8 mouse cellular contexts compared by ENCODE assay signal in genomic region chr6:121245127-121246036, GRCm38 (mm10). TPM values are rescaled to one million over a fixed set of nuclear protein-coding genes. Genes with fewer than 3 reads are reported as not detected.
DNase-seq lines count a peak whose midpoint lies in the region; ATAC-seq lines count a peak whose summit lies in the region.

Gene Usp18, plus strand, starts transcription at chr6:121245906.

- H3K9ac ChIP-seq in intestine, embryonic 14.5 days (ENCODE audit: low read length): peak within 1 kb of the TSS; percentile 48

- no peaks in the 10 kb centered on the region for H3K9me3 ChIP-seq in intestine, embryonic 14.5 days (ENCODE audit: control insufficient read depth, low read length)

- 0 out of 2 replicates have a peak, but pooled peaks cover 6% of the 10 kb centered on the region for H3K27me3 ChIP-seq in intestine, embryonic 14.5 days (replicated peaks; ENCODE audit: control insufficient read depth, insufficient read depth, low read length)

- no peaks in the 10 kb centered on the region for H3K36me3 ChIP-seq in intestine, embryonic 14.5 days (ENCODE audit: control insufficient read depth, insufficient read depth, low read length)

- peak within 1 kb of the TSS; percentile 18; the same call in 1 of the 2 replicates for H3K27ac ChIP-seq in intestine, embryonic 14.5 days (ENCODE audit: low read depth)

- peak within 1 kb of the TSS; percentile 51 for H3K4me3 ChIP-seq in intestine, embryonic 14.5 days (ENCODE audit: low read depth, low read length)

- DNase-seq in adrenal gland, adult 18-20 months (ENCODE audit: low spot score in 2 of 2): peak; percentile 91 to 92
- DNase-seq in embryo, embryonic 10.5 days (ENCODE audit: low spot score): peak; percentile 87
- peak; percentile 92 for DNase-seq in gastrocnemius, postnatal 14 days
- peak; percentile 91 for DNase-seq in intestine, embryonic 14.5 days (ENCODE audit: low spot score)
- DNase-seq in left cerebral cortex, postnatal 10 days (ENCODE audit: extremely low spot score in 1 of 2, low spot score in 2 of 2): peak; percentile 51 to 91
- DNase-seq in right cerebral cortex, postnatal 10 days (ENCODE audit: low spot score in 2 of 2): peak; percentile 66 to 79
- DNase-seq in urinary bladder, postnatal 14 days (ENCODE audit: low spot score): peak; percentile 95

- intact Hi-C loops in gastrocnemius, postnatal 14 days (cut with DNase I; ENCODE audit: low total_unique reads): no loop called here
- intact Hi-C loops in left cerebral cortex, postnatal 10 days (cut with DNase I): no loop called here

- H3K4me1 ChIP-seq in intestine, embryonic 14.5 days (replicated peaks; ENCODE audit: control insufficient read depth, insufficient read depth, low read length): no peaks in the 10 kb centered on the region

- H3K4me2 ChIP-seq in intestine, embryonic 14.5 days (ENCODE audit: low read length): peak within 1 kb of the TSS; percentile 65

- WGBS in intestine, embryonic 14.5 days: 6% methylated on average over 35 of the region's 35 CpGs

- peak; percentile 90 for ATAC-seq in intestine, embryonic 14.5 days (replicated peaks; ENCODE audit: low FRiP score, low TSS enrichment, low read depth)
- peak; percentile 86 for ATAC-seq in megakaryocyte progenitor cell, adult 5-6 weeks (replicated peaks; ENCODE audit: poor library complexity)

RNA-seq across cellular contexts. Expression of gene Usp18, which starts in this region (rescaled TPM):
- 1 to 10 TPM; 1.9 to 2.3 TPM for total RNA-seq in adrenal gland, adult 18-20 months (2021)
- total RNA-seq in gastrocnemius, postnatal 14 days (2021): under 1 TPM; 0.47 to 0.78 TPM
- 2.1 and 2.8 TPM in 2 replicates for polyA plus RNA-seq in intestine, embryonic 14.5 days (2014; fragmentation: Nextera tagmentation; extraction: Ambion mirVana)
- total RNA-seq in left cerebral cortex, postnatal 10 days (2021): under 1 TPM in 1 of 2 experiments, not detected in 1; 0.19 TPM
- 2.2 and 2.6 TPM in 2 replicates for total RNA-seq in megakaryocyte progenitor cell, adult 5-6 weeks (2015)
- 1.8 and 2.5 TPM in 2 replicates for total RNA-seq in megakaryocyte progenitor cell, adult 5-6 weeks (2017)

Comparison
In these comparisons a context has a peak if more than half of its experiments do, and no peak if none do; other contexts are left out.
1. Peak in every context shown above with its lines: DNase-seq, ATAC-seq, H3K4me3 ChIP-seq and H3K27ac ChIP-seq.
2. Peak in DNase-seq in gastrocnemius, postnatal 14 days; RNA of the gene not detected or under 1 TPM.
3. Peak in DNase-seq in left cerebral cortex, postnatal 10 days; RNA of the gene not detected or under 1 TPM.